Mouse (Mus musculus): ENCODE data around the gene Gm10570. TPM values are rescaled to one million over a fixed set of nuclear protein-coding genes. Genes with fewer than 3 reads are reported as not detected.

Gene Gm10570
- polyA plus RNA-seq, 1 experiment from 2014 or later, result not detected

- WGBS, result 77% methylated on average over 8 of the region's 8 CpGs
- Histone ChIP-seq H3K27me3 (no peaks in the 10 kb centered on the region), H3K4me3 (no peak overlapping the region), H3K36me3 (no peaks in the 10 kb centered on the region), H3K4me2 (replicated peaks) (no peak overlapping the region), H3K9me3 (no peaks in the 10 kb centered on the region), H3K9ac (peak overlapping the region; percentile 16; the same call in 1 of the 2 replicates), H3K4me1 (no peaks in the 10 kb centered on the region), H3K27ac (no peak overlapping the region)
- ATAC-seq (ENCODE audit: insufficient number of reproducible peaks, insufficient read depth, low FRiP score, low TSS enrichment), result no peak
These were observed 8.8 kb downstream of the Gm10570 start for GRCm38 (mm10) chr4:130299629-130300018.

GRCm38 (mm10) chr4:130298877-130299628 lies 9.4 kb downstream of the Gm10570 start:
- Histone ChIP-seq H3K4me2 (replicated peaks) (no peak overlapping the region), H3K9me3 (no peaks in the 10 kb centered on the region), H3K27me3 (no peaks in the 10 kb centered on the region), H3K4me1 (no peaks in the 10 kb centered on the region), H3K4me3 (no peak overlapping the region), H3K27ac (no peak overlapping the region), H3K36me3 (no peaks in the 10 kb centered on the region), H3K9ac (peak overlapping the region; percentile 16; the same call in 1 of the 2 replicates)
- WGBS, result 73% methylated on average over 11 of the region's 11 CpGs
- no peak for ATAC-seq (ENCODE audit: insufficient number of reproducible peaks, insufficient read depth, low FRiP score, low TSS enrichment)

- H3K4me1 ChIP-seq, result no peaks in the 10 kb centered on the region
- H3K4me3 ChIP-seq, result no peak overlapping the region
- H3K27me3 ChIP-seq, result no peaks in the 10 kb centered on the region
- H3K9ac ChIP-seq, result no peak overlapping the region
- no peak overlapping the region for H3K4me2 ChIP-seq (replicated peaks)
- no peak for ATAC-seq (ENCODE audit: insufficient number of reproducible peaks, insufficient read depth, low FRiP score, low TSS enrichment)
- no peaks in the 10 kb centered on the region for H3K36me3 ChIP-seq
- H3K27ac ChIP-seq, result no peak overlapping the region
- H3K9me3 ChIP-seq, result no peaks in the 10 kb centered on the region
- WGBS, result 20% methylated on average over 13 of the region's 13 CpGs
These were observed 11.3 kb downstream of the Gm10570 start for GRCm38 (mm10) chr4:130297123-130297529.

GRCm38 (mm10) chr4:130296243-130296965 lies 12.1 kb downstream of the Gm10570 start:
- Histone ChIP-seq H3K36me3 (no peaks in the 10 kb centered on the region), H3K4me2 (replicated peaks) (no peak overlapping the region), H3K27ac (no peak overlapping the region), H3K4me1 (no peaks in the 10 kb centered on the region), H3K9ac (no peak overlapping the region), H3K27me3 (no peaks in the 10 kb centered on the region), H3K4me3 (no peak overlapping the region), H3K9me3 (no peaks in the 10 kb centered on the region)
- no peak for ATAC-seq (ENCODE audit: insufficient number of reproducible peaks, insufficient read depth, low FRiP score, low TSS enrichment)
- 85% methylated on average over 13 of the region's 13 CpGs for WGBS

- ATAC-seq (ENCODE audit: insufficient number of reproducible peaks, insufficient read depth, low FRiP score, low TSS enrichment), result no peak
- 57% methylated on average over 23 of the region's 23 CpGs for WGBS
- no peak overlapping the region for H3K4me2 ChIP-seq (replicated peaks)
These were observed 13.3 kb downstream of the Gm10570 start for GRCm38 (mm10) chr4:130295047-130295745.

GRCm38 (mm10) chr4:130294513-130294912 lies 14.0 kb downstream of the Gm10570 start:
- Histone ChIP-seq H3K9me3 (no peaks in the 10 kb centered on the region), H3K27me3 (no peaks in the 10 kb centered on the region), H3K4me2 (replicated peaks) (no peak overlapping the region), H3K4me1 (no peaks in the 10 kb centered on the region), H3K9ac (no peak overlapping the region), H3K36me3 (no peaks in the 10 kb centered on the region), H3K27ac (no peak overlapping the region), H3K4me3 (no peak overlapping the region)
- ATAC-seq (ENCODE audit: insufficient number of reproducible peaks, insufficient read depth, low FRiP score, low TSS enrichment), result no peak
- WGBS, result 85% methylated on average over 8 of the region's 8 CpGs

More at GRCm38 (mm10) chr4:130295047-130295745, 13.3 kb downstream of the Gm10570 start:
- Histone ChIP-seq H3K27me3 (no peaks in the 10 kb centered on the region), H3K9me3 (no peaks in the 10 kb centered on the region), H3K4me1 (no peaks in the 10 kb centered on the region), H3K4me3 (no peak overlapping the region), H3K36me3 (no peaks in the 10 kb centered on the region), H3K27ac (no peak overlapping the region), H3K9ac (no peak overlapping the region)

- Histone ChIP-seq H3K9ac (no peak overlapping the region), H3K4me3 (no peak overlapping the region), H3K27me3 (no peaks in the 10 kb centered on the region), H3K9me3 (no peaks in the 10 kb centered on the region), H3K36me3 (no peaks in the 10 kb centered on the region), H3K27ac (no peak overlapping the region), H3K4me1 (no peaks in the 10 kb centered on the region), H3K4me2 (replicated peaks) (no peak overlapping the region)
- ATAC-seq (ENCODE audit: insufficient number of reproducible peaks, insufficient read depth, low FRiP score, low TSS enrichment), result peak; percentile 56; the same call in 1 of the 2 replicates
- WGBS, result 3% methylated on average over 4 of the region's 4 CpGs
These were observed 16.2 kb downstream of the Gm10570 start for GRCm38 (mm10) chr4:130292271-130292670.

- Histone ChIP-seq H3K9ac (no peak overlapping the region), H3K36me3 (no peaks in the 10 kb centered on the region), H3K27ac (no peak overlapping the region), H3K27me3 (peaks cover 5% of the 10 kb centered on the region; the same call in 1 of the 2 replicates), H3K4me3 (no peak overlapping the region), H3K4me1 (no peaks in the 10 kb centered on the region), H3K9me3 (no peaks in the 10 kb centered on the region), H3K4me2 (replicated peaks) (no peak overlapping the region)
- 78% methylated on average over 3 of the region's 3 CpGs for WGBS
- no peak for ATAC-seq (ENCODE audit: insufficient number of reproducible peaks, insufficient read depth, low FRiP score, low TSS enrichment)
These were observed 18.6 kb downstream of the Gm10570 start for GRCm38 (mm10) chr4:130289824-130290223.

GRCm38 (mm10) chr4:130286531-130286930 lies 21.9 kb downstream of the Gm10570 start:
- H3K4me1 ChIP-seq, result no peaks in the 10 kb centered on the region
- peaks cover 5% of the 10 kb centered on the region; the same call in 1 of the 2 replicates for H3K27me3 ChIP-seq
- H3K27ac ChIP-seq, result no peak overlapping the region
- no peaks in the 10 kb centered on the region for H3K36me3 ChIP-seq
- H3K4me2 ChIP-seq (replicated peaks), result no peak overlapping the region
- H3K9ac ChIP-seq, result no peak overlapping the region
- 64% methylated on average over 3 of the region's 3 CpGs for WGBS
- ATAC-seq (ENCODE audit: insufficient number of reproducible peaks, insufficient read depth, low FRiP score, low TSS enrichment), result no peak
- no peaks in the 10 kb centered on the region for H3K9me3 ChIP-seq
- no peak overlapping the region for H3K4me3 ChIP-seq

GRCm38 (mm10) chr4:130283826-130284225 lies 24.6 kb downstream of the Gm10570 start:
- no peaks in the 10 kb centered on the region for H3K4me1 ChIP-seq
- H3K9ac ChIP-seq, result no peak overlapping the region
- peaks cover 5% of the 10 kb centered on the region; the same call in 1 of the 2 replicates for H3K27me3 ChIP-seq
- no peak overlapping the region for H3K4me3 ChIP-seq
- H3K9me3 ChIP-seq, result no peaks in the 10 kb centered on the region
- H3K4me2 ChIP-seq (replicated peaks), result no peak overlapping the region
- H3K27ac ChIP-seq, result no peak overlapping the region
- ATAC-seq (ENCODE audit: insufficient number of reproducible peaks, insufficient read depth, low FRiP score, low TSS enrichment), result no peak
- WGBS, result 84% methylated on average over 9 of the region's 9 CpGs
- no peaks in the 10 kb centered on the region for H3K36me3 ChIP-seq

- 63% methylated on average over 5 of the region's 5 CpGs for WGBS
- H3K9me3 ChIP-seq, result no peaks in the 10 kb centered on the region
- no peak overlapping the region for H3K27ac ChIP-seq
- no peak overlapping the region for H3K4me2 ChIP-seq (replicated peaks)
- H3K9ac ChIP-seq, result no peak overlapping the region
- no peaks in the 10 kb centered on the region for H3K4me1 ChIP-seq
- no peak for ATAC-seq (ENCODE audit: insufficient number of reproducible peaks, insufficient read depth, low FRiP score, low TSS enrichment)
- H3K27me3 ChIP-seq, result peaks cover 5% of the 10 kb centered on the region; the same call in 1 of the 2 replicates
- no peak overlapping the region for H3K4me3 ChIP-seq
- no peaks in the 10 kb centered on the region for H3K36me3 ChIP-seq
These were observed 25.6 kb downstream of the Gm10570 start for GRCm38 (mm10) chr4:130282856-130283255.

All from embryonic facial prominence, embryonic 12.5 days (tissue).